Mouse (Mus musculus) spleen, postnatal 36 days (tissue): ENCODE data around the gene Glis3.

Source experiments
- DNase-seq, 2 experiments: peaks; one replicate each; pipeline ENCODE4 v3.0.0; 2022; ENCODE audit warnings: low spot score in 2 of 2, mixed read lengths in 1 of 2

The Glis3 gene

GRCm38 (mm10) chr19:28328444-28329110 lies 351.3 kb downstream of the Glis3 start:
- DNase-seq: no peak

GRCm38 (mm10) chr19:28327536-28327935 lies 352.3 kb downstream of the Glis3 start:
- DNase-seq: no peak

- no peak for DNase-seq
These were observed 373.8 kb downstream of the Glis3 start for GRCm38 (mm10) chr19:28306036-28306435.

DNA sequence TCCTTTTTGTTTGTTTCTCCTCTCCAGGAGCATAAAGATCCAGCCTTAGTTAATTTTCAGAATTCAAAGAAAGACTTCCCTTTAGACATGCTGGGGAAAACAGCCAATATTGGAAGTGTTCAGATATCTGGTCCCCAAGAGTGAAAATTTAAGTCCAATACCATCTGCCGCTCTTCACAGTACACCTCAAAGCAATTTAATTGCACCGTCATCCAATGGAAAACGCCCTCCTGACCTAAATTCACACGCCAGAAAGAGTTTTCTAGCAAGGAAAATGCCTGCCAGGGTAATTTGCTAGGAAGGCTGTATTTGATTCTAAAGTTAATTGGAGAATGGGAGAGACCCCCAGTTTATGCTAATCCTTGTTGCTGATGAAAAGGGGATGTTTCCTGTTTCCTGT lies 374.4 kb downstream of the Glis3 start:
- no peak for DNase-seq

DNA sequence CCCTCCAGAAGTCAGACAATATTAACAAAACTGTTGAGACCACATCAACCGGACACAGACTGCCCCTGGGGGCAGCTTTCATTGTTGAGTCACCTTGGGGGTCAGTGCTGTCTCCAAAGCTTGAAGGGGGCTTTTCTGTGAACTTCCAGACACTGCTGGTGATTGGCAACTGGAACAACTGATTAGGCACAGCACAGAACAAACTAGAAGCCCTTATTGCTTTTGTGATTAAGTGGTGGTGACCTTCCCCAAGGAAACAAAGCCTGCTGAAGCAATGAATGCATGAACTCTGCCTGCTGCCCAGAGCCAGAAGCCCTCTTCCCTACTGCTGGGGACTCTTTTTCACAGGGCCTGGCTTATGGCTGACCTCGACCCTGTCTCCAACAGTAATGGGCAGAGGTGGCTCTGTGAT lies 377.0 kb downstream of the Glis3 start:
- no peak for DNase-seq

DNA sequence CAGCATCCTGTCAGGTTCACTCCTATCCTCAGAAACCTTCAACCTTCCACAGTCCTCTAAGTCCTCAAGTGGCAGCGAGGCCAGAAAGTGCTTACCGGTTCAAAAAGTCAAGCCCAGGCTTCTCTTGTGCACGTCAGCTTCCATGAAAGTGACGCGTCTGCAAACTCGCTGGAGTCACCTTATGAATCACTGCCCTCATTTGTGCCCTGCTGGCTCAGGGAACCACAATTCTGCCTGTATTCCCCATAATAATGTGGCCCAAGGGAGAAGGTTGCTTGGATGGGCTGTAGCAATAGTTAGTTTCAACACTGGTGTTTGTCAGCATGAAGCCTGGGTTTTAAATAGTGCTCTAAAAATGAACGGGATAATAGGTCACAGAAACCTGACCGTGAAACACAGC lies 379.7 kb downstream of the Glis3 start:
- no peak for DNase-seq

GRCm38 (mm10) chr19:28299211-28299775 lies 380.6 kb downstream of the Glis3 start:
- DNase-seq: no peak

DNA sequence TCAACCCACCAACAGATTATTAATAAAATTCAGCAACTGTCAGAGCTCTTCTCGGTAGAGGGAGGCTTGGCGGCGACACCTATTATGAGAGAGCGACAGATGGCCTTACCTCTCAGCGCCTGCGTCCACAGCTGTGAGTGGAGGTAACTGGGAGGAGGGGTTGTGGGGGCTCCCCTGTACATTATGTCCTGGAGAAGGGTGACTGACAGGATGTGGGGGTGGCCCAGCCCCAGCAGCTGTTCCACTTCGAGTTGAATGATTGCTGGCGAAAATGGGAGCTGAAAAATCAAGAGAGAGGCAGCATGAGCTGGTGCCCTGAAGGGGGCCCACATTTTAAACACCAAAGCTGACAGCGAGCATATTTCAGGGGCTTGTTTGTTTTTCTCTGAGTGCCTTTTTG lies 381.2 kb downstream of the Glis3 start:
- DNase-seq: no peak

DNA sequence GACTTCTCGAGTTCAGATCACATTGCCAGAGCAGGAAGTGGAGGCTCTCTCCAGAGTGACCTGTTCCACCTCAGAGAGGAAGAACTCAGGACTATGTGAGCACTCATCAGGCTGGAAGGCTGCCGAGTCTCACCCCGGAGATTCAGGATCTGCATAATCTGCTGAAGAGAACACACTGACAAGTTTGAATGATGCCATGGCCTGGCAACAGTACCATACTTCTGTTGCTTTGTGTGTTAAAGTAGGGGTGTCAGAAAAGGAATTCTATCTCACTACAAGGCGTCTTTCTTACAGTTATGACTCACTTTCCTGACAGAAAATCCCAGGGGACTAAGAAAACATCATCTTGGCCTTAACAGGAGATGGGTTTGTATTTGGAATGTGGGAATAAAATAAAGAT lies 388.3 kb downstream of the Glis3 start:
- no peak for DNase-seq

DNA sequence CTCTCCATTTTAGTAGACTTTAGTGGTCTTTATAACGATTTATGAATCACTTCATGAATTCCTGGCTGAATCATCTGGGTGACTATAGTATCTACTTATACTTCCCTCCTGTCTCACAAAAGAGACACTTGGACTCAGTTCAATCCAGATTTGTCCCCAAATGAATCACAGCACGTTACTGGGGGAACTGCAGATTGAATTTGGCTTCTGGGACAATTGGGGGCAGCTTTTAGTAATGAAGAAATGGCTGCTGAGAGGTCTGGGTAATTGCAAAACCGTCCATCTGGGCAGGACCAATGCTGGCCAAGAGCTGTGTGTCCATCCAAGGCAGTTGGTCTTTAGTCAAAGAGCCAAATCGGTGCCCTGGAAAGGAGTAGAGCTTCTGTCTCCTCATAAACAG lies 390.4 kb downstream of the Glis3 start:
- no peak for DNase-seq

DNA sequence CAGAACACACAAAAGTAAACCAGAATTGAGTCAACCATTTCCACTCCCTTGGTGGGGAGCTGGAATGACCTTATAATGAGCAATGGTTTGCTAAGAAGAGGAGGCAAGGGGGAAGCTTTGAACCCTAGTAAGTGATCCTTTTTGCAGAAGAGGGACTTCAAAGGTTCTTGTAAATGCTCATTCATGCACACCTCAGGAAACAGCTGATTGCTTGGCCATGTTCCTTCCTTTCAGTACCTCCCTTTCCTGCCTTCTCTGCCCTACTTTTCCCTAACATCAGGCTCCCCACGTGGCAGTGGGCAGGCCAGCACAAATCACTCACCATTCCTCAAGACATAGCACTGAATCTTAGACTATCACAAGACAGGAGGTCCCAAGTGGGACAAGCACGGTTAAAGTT lies 392.4 kb downstream of the Glis3 start:
- no peak for DNase-seq

DNA sequence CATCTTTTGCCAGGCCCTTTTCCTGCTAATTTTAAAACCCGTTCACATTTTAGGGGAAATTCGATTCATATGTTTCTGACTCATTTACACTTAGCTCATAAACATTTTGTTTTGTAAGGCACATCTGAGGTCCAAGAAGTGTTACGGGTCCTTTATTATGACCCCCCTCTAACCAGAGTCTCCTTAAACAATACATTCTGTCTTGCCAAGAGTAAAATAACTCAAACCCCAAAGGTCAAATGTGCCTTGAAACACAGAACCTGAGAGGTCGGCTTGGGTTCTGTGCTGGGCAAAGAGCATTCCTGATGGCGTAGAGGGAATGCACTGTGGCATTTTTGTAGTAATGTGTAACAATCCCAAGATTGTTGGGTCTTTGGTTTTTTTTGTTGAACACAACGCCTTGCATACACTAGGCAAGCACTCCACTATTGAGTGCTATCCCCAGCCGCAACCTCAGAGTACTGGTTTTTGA lies 395.7 kb downstream of the Glis3 start:
- no peak for DNase-seq

GRCm38 (mm10) chr19:28283241-28284097 lies 396.4 kb downstream of the Glis3 start:
- DNase-seq: no peak

DNA sequence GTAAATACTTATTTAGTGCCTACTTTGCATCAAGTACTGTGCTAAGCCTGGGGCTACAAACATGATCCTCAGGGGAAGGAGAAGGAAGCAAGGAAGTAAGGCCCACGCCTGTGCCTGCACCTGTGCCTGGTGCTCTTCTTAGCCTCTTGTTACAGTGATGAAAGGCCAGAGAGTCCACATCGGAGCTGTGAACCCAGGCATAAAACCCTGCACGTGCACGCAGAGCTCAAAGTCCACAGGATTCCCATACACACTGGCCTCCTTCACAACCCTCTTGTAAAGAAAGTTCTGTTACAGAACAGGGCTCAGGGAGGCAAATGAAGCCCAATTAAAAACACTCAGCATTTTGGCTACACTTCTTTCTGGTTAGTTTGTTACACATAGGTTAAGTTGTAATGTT lies 398.5 kb downstream of the Glis3 start:
- DNase-seq: no peak

DNA sequence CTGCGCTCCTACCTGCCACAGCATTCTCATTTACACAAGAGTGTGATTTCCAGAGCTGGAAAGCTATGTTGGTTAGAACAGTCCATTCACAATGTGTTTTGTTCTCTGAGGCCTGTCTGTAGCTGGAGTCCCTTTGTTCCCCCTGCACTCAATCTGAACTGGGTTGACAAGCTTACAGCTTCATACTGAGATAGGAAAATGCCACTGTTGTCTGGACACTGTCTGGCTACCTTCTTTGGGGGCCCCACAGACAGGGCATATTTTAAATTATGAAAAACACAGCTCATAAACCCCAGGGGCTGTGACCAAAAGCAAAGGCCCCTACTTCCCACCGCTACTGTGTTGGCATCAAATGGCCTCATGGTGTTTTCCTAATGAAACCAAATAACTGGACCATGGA lies 402.8 kb downstream of the Glis3 start:
- no peak for DNase-seq

DNA sequence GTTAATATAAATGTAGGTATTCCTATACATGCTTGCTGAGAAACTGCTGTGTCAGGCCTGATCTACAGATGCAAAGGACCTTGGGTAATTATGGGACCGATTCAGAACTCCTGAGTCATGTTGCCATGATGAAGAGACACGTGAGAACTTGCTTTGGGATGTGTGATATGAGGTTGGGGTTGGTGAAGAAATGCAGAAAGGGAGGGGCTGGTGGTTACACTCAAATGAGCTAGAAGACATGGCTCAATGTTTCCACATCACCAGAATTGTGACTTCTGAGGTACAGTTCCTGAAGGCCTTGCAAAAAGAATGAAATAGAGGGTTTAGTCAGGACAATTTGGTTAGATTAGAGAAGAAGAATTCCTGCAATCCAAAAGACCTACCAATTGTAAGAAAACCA lies 405.4 kb downstream of the Glis3 start:
- no peak for DNase-seq

DNA sequence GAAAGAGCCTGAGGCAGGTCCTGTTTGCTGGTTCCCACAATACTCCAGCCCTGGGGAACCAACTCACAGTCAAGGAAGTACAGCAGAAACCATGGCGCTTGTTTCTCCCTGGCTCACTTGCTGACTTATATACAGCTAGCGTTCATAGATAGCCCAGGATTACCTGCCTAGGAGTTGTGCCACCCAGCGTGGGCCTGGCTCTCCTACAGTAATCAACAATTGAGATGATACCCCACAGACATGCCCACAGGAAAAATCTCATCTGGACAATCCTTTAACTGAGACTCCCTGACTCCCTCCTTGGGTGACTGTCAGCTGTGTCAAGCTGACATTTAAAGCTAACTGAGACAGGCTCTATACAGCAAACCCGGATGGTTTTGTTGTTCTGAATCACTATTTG lies 405.9 kb downstream of the Glis3 start:
- no peak for DNase-seq

- DNase-seq: no peak
These were observed 413.0 kb downstream of the Glis3 start for GRCm38 (mm10) chr19:28266850-28267249.

DNA sequence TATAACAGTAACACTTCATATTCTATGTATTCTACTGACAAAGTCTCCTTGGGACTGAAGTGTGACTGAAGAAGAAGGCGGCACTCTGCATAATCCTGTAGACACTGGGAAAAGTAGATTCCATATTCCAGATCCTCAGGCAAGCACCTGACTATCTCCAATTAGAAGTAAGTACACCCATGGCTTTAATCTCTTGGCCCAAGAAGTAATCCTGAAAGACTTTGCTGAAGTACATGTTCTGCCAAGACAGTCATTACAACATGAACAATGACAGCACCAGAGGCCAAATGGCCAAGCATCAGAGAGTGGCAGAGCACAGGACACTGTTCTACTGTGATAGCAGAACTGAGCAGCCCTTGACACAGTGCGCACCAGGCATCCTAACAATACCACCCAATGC lies 414.1 kb downstream of the Glis3 start:
- DNase-seq: no peak

DNA sequence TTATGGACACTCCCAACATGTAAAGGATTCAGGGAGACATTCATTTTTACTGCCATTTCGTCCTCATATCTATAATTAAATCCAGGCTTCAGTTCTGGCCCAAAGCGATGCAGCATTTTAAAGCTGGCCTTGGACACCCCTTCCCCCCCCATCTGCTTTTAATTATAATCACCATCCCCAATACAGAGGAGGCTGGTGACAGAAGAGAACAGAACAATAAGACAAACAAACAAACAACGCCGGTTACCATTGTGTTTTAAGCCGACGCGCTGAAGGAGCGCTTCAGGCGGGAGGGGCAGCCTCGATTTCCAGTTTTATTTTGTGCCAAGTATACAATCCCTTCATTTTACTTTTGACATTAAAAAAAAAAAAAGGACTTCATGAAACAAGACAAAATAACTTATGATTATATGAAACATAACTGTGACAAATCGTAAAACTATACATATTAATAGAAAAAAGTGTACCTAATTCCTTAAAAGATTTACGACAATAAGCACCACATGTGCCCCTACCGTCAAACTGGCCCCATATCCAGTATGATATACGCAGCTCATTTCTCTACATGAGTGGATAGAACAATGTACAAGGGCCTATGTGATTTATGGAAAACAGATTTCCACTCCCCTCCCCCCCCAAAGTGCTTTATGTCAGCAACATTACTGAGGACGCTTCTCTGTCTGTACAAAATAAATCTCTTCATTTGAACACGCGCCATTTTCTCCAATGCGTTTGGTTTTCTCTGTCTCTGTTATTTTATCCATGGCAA lies 420.8 kb downstream of the Glis3 start:
- DNase-seq: no peak

- no peak for DNase-seq
These were observed 421.4 kb downstream of the Glis3 start for GRCm38 (mm10) chr19:28258480-28258879.

DNA sequence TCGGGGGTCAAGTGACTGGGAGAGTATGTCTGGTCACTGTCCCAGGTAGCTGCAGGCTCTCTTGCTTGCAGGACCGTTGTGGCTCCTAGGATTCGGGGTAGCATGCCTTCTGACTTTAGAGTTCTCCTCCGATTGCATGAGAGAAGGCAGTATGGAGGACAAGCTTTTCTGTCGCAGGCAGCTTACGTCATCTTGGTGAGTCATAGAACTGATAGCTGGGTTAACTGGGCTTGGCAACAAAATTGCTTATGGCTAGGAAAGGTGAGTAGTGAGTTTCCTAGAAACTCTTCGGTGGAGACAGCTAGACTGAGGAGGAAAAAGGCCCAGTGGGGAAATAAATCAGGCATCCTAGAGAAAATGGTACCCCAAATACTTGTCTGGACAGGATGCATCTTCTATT lies 432.5 kb downstream of the Glis3 start:
- no peak for DNase-seq
